Mouse (Mus musculus) adipocyte (in vitro differentiated cells): Measurements from ENCODE around the gene Fasl.

Source experiments
- DNase-seq: peaks from one replicate; pipeline ENCODE4 v3.0.0-alpha.2; 2016; ENCODE audit warnings: low spot score

Fasl gene

DNA sequence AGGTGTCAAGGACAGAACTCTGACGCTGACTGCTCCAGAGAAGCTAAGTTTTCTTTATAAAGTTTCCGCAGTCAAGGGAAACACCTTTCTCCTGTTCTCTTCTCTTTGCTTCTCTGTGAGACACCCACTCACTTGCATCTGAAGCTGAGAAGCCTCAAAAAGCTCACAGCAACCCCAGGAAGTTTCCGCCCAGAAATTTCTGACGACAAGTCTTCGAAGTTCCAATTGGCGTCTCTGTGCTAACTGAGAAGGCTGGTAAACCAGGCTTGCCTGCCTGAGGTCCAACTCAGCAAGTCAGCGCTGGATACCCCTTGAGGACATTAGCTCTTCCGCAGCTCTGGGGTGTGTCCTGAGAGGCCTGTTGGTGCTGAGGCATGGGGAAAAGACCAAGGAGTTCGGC, at the start of gene Fasl:
Gene Fasl (minus strand): TSS at position 157 of the 400 bp plus-strand sequence.
- no peak for DNase-seq

DNA sequence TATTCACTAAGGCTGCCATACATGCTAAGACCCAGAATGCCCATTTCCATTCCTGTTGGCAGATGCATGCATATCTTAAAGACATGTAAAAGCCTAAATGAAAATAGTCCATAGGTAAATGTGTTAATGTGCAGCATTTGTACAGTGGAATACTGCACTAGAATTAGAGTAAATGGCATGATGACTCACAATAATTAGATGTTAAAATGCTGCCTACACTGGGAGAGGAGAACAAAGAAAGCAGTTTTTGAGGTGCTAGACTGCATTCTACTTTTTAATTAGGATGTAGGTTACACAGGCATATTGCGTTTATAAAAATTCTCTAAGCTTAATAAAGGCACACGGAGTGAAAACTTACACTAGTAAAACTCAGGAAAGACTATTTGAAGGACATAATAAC, 38.4 kb upstream of the Fasl start:
- no peak for DNase-seq

GRCm38 (mm10) chr1:161809428-161809827, 21.1 kb upstream of the Fasl start:
- DNase-seq = no peak

- no peak for DNase-seq
Measured at GRCm38 (mm10) chr1:161808980-161809379, 20.7 kb upstream of the Fasl start.

- DNase-seq = no peak
Measured at GRCm38 (mm10) chr1:161804541-161804971, 16.3 kb upstream of the Fasl start.

- no peak for DNase-seq
Measured at GRCm38 (mm10) chr1:161801321-161801720, 13.0 kb upstream of the Fasl start.

DNA sequence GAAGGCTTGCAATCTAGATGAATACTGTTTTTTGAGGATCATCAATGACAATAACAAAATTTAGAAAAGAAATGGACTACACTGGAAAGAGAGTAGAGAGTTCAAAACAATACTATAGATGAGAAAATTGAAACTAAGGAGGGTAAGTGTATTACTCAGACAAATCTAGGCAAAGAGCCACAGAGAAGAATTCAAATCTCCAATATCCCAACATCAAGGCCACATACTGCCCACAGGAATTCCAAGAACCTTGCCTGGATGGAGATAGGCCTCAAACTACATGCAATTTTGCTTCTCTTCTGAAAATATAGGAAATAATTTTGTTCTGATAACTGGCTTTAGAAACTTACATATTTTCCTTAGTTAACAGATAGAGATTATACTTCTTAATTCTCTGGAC, 12.0 kb upstream of the Fasl start:
- DNase-seq = no peak

DNA sequence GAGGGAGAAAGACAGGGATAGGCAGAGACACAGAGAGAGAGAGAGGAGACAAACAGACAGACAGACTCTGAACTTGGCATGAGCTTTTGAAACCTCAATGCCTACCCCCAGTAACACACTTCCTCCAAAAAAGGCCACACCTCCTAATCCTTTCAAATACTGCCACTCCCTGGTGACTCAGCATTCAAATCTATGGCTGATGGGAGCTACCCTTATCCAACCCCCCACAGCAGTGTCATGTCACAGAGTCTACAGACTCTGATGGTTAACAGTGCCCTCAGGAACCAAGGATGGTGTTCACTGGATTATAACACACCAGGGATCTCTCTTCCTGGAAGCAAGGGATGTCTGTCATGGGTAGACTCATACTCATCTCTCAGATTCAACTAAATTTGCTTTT, 11.5 kb upstream of the Fasl start:
- no peak for DNase-seq

DNA sequence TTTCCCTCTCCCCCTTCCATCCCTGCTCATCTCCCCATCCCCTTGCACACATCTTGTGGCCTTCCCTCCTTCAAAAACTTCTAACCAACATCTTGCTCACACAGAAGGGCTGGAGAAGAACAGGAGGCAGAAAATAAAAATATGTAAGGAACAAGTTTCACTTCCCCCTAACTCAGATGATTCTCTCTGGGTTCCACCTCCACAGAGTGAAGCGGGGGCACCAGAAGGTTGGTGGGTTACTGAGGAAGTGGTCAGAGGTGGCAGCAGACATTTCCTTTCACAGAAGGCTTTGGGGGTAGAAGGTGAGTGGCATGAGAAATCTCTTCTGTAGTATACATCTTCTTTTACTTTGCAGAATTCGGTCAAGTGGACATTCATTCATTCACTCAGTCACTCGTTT, 10.6 kb upstream of the Fasl start:
- no peak for DNase-seq

DNA sequence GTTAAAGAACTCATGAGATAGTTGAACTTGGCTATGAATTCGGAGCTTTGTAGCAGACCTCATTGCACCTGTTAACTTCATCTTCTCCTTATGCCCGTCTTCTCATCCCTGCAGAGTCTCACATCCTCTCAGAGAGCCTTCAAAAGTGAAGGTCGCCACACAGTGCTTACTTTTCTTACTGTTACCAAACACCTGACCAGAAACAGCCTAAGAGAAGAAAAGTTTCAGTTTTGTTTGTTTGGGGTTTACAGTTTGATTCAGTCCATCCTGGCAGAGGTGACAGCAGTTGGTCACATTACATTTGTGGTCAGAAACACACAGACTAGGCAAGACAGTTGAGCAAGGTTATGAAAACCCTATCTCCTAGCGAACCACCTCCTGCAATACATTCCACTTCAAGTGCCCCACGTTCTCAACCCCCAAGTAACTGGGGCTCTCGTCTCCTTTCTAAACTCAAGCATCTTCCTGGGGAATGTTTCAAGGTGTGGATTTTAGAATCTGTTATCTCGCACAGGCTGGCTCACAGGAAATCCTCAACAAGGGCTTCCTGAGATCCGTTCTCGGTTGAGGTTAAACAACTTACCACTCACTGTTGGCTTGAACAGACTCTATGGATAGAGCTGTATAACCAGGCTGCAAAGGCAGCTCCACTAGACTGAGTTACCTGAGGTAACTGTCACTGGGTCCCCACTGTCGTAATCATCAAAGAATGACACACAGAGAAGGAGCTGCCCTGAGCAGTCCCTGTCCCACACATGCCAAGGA, 6.3 kb upstream of the Fasl start:
- DNase-seq = no peak

- no peak for DNase-seq
Measured at GRCm38 (mm10) chr1:161793321-161793720, 5.0 kb upstream of the Fasl start.

DNA sequence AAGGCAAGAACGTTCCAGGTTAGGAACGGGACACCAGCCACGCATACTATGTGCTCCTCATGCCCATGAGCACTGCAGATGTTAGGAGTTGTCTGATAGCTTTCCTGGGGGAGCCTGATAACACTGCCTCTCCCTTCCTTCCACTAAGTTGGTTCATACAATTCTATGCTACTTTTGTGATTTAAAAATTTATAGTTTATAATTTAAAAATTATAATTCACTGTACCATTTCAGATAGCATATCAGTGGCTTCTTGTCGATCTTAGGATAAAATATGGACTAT, 4.3 kb upstream of the Fasl start:
- DNase-seq = no peak

DNA sequence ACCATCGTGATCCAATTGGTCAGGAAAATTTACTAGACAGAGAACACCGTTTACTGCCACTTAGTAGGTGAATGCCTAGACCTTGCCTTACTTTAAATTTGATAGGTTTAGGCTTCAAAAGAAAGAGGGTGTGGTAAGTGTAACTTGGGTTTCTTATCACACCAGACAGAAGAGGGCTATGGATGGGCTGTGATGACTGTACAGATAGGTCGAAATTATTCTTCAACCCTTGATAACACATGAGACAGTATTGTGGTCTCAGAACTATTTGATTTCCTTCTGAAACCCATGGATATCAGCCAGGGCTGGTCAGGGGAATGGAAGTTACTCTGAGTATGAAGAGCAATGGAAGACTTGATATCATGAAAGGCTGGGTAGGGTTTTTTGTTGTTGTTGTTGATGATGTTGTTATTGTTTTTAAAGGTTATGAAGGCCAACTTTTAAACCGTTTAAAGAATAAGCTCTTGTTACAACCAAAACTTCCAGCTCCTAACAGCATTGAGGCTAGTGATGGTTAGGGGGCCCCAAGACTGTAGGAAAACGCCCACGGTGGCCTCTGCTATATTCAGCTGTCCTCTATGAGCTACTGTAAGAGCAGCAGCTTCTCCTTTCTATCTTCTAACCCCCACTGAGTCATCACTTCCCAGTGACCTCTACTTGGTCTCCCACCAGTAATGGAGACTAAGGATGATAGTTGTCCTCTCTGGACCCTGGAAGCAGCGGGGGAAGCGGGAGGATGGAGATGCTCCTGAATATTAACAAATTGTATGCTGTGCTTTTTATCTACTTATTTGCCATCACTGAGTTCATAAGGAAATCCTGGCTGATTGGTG, 3.8 kb upstream of the Fasl start:
- DNase-seq = no peak

DNA sequence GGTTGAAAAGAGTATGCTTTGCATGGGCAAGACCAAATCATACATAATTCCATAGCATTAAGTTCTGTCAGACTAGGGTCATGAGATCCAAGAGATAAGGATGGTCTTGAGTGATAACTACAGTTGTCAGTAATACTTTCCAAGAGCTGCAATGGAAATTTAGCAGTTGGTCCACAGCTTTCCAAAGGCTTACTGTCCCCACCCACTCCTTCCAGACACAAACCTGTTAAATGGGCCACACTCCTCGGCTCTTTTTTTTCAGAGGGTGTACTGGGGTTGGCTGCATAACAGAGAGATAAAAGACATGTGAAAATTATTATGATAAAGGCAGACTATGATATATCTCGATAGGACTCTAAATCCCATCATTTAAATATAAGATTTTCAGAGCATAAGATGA, 5.6 kb downstream of the Fasl start:
- DNase-seq = no peak

DNA sequence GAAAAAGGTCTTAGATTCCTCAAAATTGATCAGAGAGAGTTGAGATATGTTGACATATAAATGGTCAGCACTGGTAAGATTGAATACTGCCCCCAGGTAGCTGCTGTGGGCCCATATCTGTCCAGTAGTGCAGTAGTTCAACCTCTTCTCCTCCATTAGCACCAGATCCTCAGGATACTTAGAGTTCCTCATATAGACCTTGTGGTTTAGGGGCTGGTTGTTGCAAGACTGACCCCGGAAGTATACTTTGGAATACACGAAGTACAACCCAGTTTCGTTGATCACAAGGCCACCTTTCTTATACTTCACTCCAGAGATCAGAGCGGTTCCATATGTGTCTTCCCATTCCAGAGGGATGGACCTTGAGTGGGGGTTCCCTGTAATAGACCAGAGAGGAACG, 6.7 kb downstream of the Fasl start:
- DNase-seq = no peak

DNA sequence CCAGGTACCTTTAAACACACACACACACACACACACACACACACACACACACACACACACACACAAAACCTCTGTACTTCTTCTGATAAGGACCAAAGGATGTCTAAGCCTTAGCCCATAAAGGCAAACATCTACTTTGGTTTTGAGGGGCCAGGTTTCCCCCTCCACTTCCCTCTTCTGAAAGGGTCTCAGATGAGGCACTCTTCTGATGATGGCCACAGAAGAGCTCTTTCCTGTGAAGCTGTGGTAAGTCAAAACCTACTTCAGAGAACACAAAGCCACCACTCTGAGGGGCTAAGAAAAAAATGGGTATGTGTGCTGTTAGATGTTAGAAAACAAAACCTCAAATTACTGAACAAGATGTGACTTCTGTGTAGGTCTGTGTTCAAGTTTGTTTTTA, 9.2 kb downstream of the Fasl start:
- no peak for DNase-seq

GRCm38 (mm10) chr1:161775151-161775550, 13.1 kb downstream of the Fasl start:
- DNase-seq = no peak

GRCm38 (mm10) chr1:161771293-161771692, 17.0 kb downstream of the Fasl start:
- no peak for DNase-seq

GRCm38 (mm10) chr1:161769329-161769728, 19.0 kb downstream of the Fasl start:
- no peak for DNase-seq

DNA sequence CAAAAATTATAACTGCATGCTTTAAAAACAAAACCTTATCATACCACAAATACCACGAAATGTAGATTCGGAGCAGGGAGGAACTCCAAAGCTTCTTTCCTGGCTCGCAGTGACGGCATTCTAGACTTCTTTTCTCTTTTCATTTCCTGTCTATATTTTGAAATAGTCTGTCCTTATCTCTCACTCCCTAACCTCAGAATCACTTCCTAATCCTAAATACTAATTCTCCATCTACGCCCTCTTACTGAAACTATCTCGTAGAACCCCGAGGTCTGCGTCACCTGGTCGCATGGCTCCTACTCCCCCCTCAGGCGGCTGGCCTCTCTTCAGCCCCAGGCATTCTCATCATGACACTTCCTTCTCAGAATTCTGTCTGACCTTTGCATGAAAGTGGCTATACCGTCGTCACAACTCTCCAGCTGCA, 21.2 kb downstream of the Fasl start:
- DNase-seq = no peak

DNA sequence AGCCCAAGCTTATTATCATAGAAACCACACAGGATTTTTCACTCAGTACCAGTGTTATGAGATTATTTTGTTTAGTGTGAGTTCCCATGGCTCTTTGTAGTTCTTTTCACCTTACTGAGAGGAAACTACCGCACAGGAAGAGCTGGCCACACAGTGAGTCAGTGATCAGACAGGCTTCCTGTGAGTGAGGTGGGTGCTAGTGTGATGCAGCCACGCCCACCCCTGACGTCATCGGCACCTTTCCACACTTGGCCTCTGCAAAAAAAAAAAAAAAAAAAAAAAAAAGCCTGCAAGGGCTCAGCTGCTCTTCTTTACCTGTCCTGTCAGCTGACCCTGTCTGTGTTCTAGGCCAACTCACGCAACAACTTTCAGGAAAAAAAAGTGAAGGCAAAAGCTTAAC, 21.6 kb downstream of the Fasl start:
- no peak for DNase-seq

- no peak for DNase-seq
Measured at GRCm38 (mm10) chr1:161765932-161766331, 22.4 kb downstream of the Fasl start.

DNA sequence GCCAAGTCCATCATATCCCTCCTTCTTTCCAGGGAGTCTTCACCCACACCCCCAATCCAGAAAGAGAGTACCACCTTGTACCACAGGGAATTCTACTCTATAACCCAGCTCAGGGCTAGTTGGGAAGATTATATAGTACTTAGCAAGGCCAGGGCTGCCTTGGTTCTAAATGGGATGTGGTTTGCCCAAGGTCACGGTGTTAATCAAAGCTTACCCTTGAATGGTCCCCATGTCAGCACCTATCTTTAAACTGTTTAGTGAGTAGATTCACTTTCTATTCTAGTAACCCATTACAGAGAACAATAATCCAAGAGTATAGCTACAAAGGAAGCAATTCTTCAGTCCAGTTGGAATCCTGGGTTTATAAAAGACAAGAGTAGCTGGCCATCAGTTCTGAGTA, 23.3 kb downstream of the Fasl start:
- no peak for DNase-seq

DNA sequence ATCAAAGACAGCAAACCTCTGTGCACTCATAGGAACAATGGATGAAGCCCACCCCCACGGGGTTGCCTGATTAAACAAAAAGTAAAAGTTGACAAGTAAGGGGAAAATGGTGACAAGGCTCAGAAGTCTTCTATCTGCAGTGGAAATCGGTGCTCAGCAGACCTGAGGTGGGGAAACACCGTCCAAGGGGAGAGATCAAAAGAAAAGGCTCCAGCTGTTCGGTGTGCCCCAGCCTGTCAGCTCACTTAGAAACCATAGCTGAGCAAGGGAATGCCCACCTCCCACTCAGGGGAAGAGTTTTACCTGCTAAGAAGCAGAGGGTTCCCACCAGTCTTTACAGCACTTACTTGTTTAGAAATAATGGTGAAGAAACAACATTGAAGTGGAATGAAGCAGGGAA, 26.7 kb downstream of the Fasl start:
- no peak for DNase-seq
